Mouse (Mus musculus) myocyte (in vitro differentiated cells): ENCODE measurements around the gene Bri3.

Experiments
- E2F4 ChIP-seq: IDR thresholded peaks from one replicate; pipeline ENCODE4 v1.6.1; 2011; ENCODE audit warnings: mild to moderate bottlenecking, control low read depth, moderate library complexity; ENCODE audit not compliant: insufficient read depth
- MAX ChIP-seq: IDR thresholded peaks from one replicate; pipeline ENCODE4 v1.6.1; 2011; ENCODE audit warnings: low read depth, mild to moderate bottlenecking, control low read depth
- MYOD1 ChIP-seq, 3 experiments: IDR thresholded peaks; one replicate each; pipeline ENCODE4 v1.6.1; 2011; ENCODE audit warnings: control low read depth in 2 of 3, low read depth in 2 of 3, mild to moderate bottlenecking in 2 of 3, moderate library complexity in 1 of 3; ENCODE audit not compliant: insufficient read length in 2 of 3, control insufficient read depth in 1 of 3
- MYOG ChIP-seq, 3 experiments: IDR thresholded peaks; one replicate each; pipeline ENCODE4 v1.6.1; 2011; ENCODE audit warnings: control low read depth in 2 of 3, low read depth in 2 of 3, mild to moderate bottlenecking in 2 of 3; ENCODE audit not compliant: insufficient read length in 2 of 3, control insufficient read depth in 1 of 3, insufficient read depth in 1 of 3
- POLR2A ChIP-seq: IDR thresholded peaks from one replicate; pipeline ENCODE4 v1.6.1; 2011; ENCODE audit warnings: low read depth, mild to moderate bottlenecking, control low read depth, moderate library complexity; ENCODE audit not compliant: insufficient read length
- SRF ChIP-seq: IDR thresholded peaks from one replicate; pipeline ENCODE4 v1.6.1; 2011; ENCODE audit warnings: low read depth; ENCODE audit not compliant: control insufficient read depth, insufficient read length

DNA sequence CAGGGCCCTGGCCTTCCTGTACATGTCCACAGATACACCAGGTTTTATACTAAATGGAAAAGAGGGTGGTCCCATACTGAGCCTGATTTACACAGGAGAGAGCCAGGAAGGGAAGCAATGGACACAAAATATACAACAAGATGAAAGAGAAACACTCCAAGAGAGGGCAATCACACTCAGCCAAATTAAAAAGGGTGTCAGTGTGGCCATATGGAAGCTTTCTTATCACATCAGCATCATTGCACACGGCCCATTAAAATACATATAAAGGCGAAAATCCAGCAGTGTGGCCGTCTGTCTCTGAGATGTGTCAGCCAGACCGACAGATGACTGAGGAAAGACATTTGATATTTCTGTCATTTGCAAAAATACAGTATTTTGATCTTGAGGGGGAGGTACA lies 168.5 kb downstream of the Bri3 start:
- TF ChIP-seq POLR2A (no peak), MYOG (IDR thresholded peaks at IDR 0.05; ENCODE audit: control insufficient read depth in 1 of 3, insufficient read depth in 1 of 3, insufficient read length in 2 of 3, low read depth in 2 of 3) (no peak), SRF (no peak), E2F4 (no peak), MAX (no peak), MYOD1 (IDR thresholded peaks at IDR 0.05; ENCODE audit: control insufficient read depth in 1 of 3, insufficient read length in 2 of 3, low read depth in 2 of 3) (no peak)
